Mouse (Mus musculus): ENCODE measurements at regions not wholly inside any gene's neighbourhood (a gene's known extent, or its start where the extent isn't known, plus 50 kb on each side); places are given as distances from the start of the nearest gene placed in this dataset.

- H3K27me3 ChIP-seq (ENCODE audit: control insufficient read depth, insufficient read depth, low read depth, low read length): no peaks in the 10 kb centered on the region
- no peak overlapping the region for H3K9ac ChIP-seq (ENCODE audit: low read depth, low read length)
- 44% methylated on average over 3 of the region's 3 CpGs for WGBS (ENCODE audit: insufficient replicate concordance)
- H3K9me3 ChIP-seq (replicated peaks; ENCODE audit: control insufficient read depth, low read length): no peaks in the 10 kb centered on the region
- no peak for ATAC-seq (ENCODE audit: low read depth)
- no peaks in the 10 kb centered on the region for H3K4me1 ChIP-seq (ENCODE audit: control insufficient read depth, low read depth, low read length)
- H3K27ac ChIP-seq (ENCODE audit: low read length): no peak overlapping the region
- no peaks in the 10 kb centered on the region for H3K36me3 ChIP-seq (ENCODE audit: control insufficient read depth, insufficient read depth)
- H3K4me3 ChIP-seq (ENCODE audit: low read depth, low read length): no peak overlapping the region
- H3K4me2 ChIP-seq (ENCODE audit: low read depth, low read length): no peak overlapping the region
Measured at GRCm38 (mm10) chr1:137669849-137670248, 505.7 kb downstream of the Ptprc start.

DNA sequence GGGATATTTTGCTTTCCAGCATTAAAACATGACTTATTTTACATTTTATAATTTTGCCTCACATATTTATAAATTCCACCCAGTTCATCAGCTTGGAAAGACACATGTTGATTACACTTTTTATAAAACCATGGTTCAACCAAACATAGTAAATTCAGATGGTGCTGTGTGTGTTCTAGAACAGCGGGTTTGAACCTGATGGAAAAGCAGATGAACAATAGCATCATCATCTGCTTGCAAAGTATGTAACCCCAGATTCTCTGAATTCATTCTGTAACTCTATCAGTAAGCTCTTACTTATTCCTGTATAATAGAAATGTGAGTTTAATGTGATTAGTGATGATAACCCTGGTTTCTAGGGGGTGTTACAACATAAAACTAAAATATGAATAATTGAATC lies 517.4 kb downstream of the Ptprc start:
- WGBS (ENCODE audit: insufficient replicate concordance): 48% methylated on average over 1 of the region's 1 CpGs
- no peaks in the 10 kb centered on the region for H3K9me3 ChIP-seq (replicated peaks; ENCODE audit: control insufficient read depth, low read length)
- H3K4me3 ChIP-seq (ENCODE audit: low read depth, low read length): no peak overlapping the region
- H3K4me1 ChIP-seq (ENCODE audit: control insufficient read depth, low read depth, low read length): no peaks in the 10 kb centered on the region
- no peaks in the 10 kb centered on the region for H3K27me3 ChIP-seq (ENCODE audit: control insufficient read depth, insufficient read depth, low read depth, low read length)
- no peak for ATAC-seq (ENCODE audit: low read depth)
- no peak overlapping the region for H3K27ac ChIP-seq (ENCODE audit: low read length)
- H3K36me3 ChIP-seq (ENCODE audit: control insufficient read depth, insufficient read depth): no peaks in the 10 kb centered on the region
- H3K9ac ChIP-seq (ENCODE audit: low read depth, low read length): no peak overlapping the region
- no peak overlapping the region for H3K4me2 ChIP-seq (ENCODE audit: low read depth, low read length)

GRCm38 (mm10) chr1:137656900-137657458 lies 518.5 kb downstream of the Ptprc start:
- H3K4me1 ChIP-seq (ENCODE audit: control insufficient read depth, low read depth, low read length): no peaks in the 10 kb centered on the region
- H3K9me3 ChIP-seq (replicated peaks; ENCODE audit: control insufficient read depth, low read length): no peaks in the 10 kb centered on the region
- no peak overlapping the region for H3K27ac ChIP-seq (ENCODE audit: low read length)
- no peak overlapping the region for H3K4me2 ChIP-seq (ENCODE audit: low read depth, low read length)
- H3K27me3 ChIP-seq (ENCODE audit: control insufficient read depth, insufficient read depth, low read depth, low read length): no peaks in the 10 kb centered on the region
- H3K4me3 ChIP-seq (ENCODE audit: low read depth, low read length): no peak overlapping the region
- H3K36me3 ChIP-seq (ENCODE audit: control insufficient read depth, insufficient read depth): no peaks in the 10 kb centered on the region
- 59% methylated on average over 6 of the region's 6 CpGs for WGBS (ENCODE audit: insufficient replicate concordance)
- ATAC-seq (ENCODE audit: low read depth): no peak
- no peak overlapping the region for H3K9ac ChIP-seq (ENCODE audit: low read depth, low read length)

GRCm38 (mm10) chr1:137654171-137654570 lies 521.3 kb downstream of the Ptprc start:
- Histone ChIP-seq H3K27me3 (ENCODE audit: control insufficient read depth, insufficient read depth, low read depth, low read length) (no peaks in the 10 kb centered on the region), H3K9me3 (replicated peaks; ENCODE audit: control insufficient read depth, low read length) (no peaks in the 10 kb centered on the region), H3K36me3 (ENCODE audit: control insufficient read depth, insufficient read depth) (no peaks in the 10 kb centered on the region), H3K9ac (ENCODE audit: low read depth, low read length) (no peak overlapping the region), H3K4me3 (ENCODE audit: low read depth, low read length) (no peak overlapping the region), H3K4me2 (ENCODE audit: low read depth, low read length) (no peak overlapping the region), H3K27ac (ENCODE audit: low read length) (no peak overlapping the region), H3K4me1 (ENCODE audit: control insufficient read depth, low read depth, low read length) (no peaks in the 10 kb centered on the region)
- WGBS (ENCODE audit: insufficient replicate concordance): 53% methylated on average over 4 of the region's 4 CpGs
- ATAC-seq (ENCODE audit: low read depth): no peak

- no peaks in the 10 kb centered on the region for H3K9me3 ChIP-seq (replicated peaks; ENCODE audit: control insufficient read depth, low read length)
- H3K4me3 ChIP-seq (ENCODE audit: low read depth, low read length): no peak overlapping the region
- no peak overlapping the region for H3K27ac ChIP-seq (ENCODE audit: low read length)
- 65% methylated on average over 5 of the region's 5 CpGs for WGBS (ENCODE audit: insufficient replicate concordance)
- no peaks in the 10 kb centered on the region for H3K27me3 ChIP-seq (ENCODE audit: control insufficient read depth, insufficient read depth, low read depth, low read length)
- H3K36me3 ChIP-seq (ENCODE audit: control insufficient read depth, insufficient read depth): no peaks in the 10 kb centered on the region
- H3K4me1 ChIP-seq (ENCODE audit: control insufficient read depth, low read depth, low read length): no peaks in the 10 kb centered on the region
- no peak for ATAC-seq (ENCODE audit: low read depth)
- no peak overlapping the region for H3K9ac ChIP-seq (ENCODE audit: low read depth, low read length)
- no peak overlapping the region for H3K4me2 ChIP-seq (ENCODE audit: low read depth, low read length)
Measured at GRCm38 (mm10) chr1:137653495-137653894, 522.0 kb downstream of the Ptprc start.

DNA sequence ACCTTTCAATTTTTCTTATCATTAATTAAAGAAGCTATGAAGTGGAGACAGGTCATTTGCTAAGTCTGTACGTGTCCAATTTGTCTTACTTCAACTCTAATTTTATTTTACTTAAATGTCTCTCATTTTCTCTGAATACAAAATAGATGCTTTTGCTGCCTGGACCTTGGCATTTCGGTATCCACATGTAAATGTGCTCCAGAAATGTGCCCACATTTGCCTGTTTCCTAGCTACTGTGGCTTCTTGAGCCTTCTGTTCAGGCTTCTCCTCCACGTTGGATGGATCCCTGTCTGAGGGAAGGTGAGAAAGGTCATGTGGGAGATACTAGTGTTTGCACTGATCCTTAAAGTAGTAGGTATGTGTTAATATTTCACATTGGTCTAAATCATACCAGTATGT lies 524.9 kb downstream of the Ptprc start:
- Histone ChIP-seq H3K9ac (ENCODE audit: low read depth, low read length) (no peak overlapping the region), H3K27ac (ENCODE audit: low read length) (no peak overlapping the region), H3K27me3 (ENCODE audit: control insufficient read depth, insufficient read depth, low read depth, low read length) (no peaks in the 10 kb centered on the region), H3K9me3 (replicated peaks; ENCODE audit: control insufficient read depth, low read length) (no peaks in the 10 kb centered on the region), H3K4me2 (ENCODE audit: low read depth, low read length) (no peak overlapping the region), H3K4me3 (ENCODE audit: low read depth, low read length) (no peak overlapping the region), H3K36me3 (ENCODE audit: control insufficient read depth, insufficient read depth) (no peaks in the 10 kb centered on the region), H3K4me1 (ENCODE audit: control insufficient read depth, low read depth, low read length) (no peaks in the 10 kb centered on the region)
- no peak for ATAC-seq (ENCODE audit: low read depth)
- WGBS (ENCODE audit: insufficient replicate concordance): 34% methylated on average over 3 of the region's 3 CpGs

DNA sequence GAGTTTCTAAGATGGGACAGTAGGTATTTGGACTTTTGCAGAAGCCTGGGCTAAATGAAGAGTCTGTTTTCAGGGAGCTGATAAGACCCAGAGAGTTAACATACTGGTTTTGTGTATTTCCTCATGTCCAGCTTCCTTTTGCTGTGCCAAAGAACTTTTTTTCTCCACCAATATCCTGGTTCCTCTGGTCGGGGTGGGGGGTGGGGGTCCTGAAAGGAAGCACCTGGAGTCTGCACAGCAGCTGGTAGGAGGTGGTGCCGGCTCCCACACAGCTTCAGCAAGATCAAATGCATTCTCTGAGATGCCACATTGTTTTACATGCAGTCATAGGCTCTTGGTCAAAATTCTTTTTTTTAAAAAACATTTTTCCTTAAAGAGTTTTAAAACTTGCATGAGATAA lies 525.4 kb downstream of the Ptprc start:
- H3K4me2 ChIP-seq (ENCODE audit: low read depth, low read length): no peak overlapping the region
- 8% methylated on average over 2 of the region's 2 CpGs for WGBS (ENCODE audit: insufficient replicate concordance)
- H3K4me3 ChIP-seq (ENCODE audit: low read depth, low read length): no peak overlapping the region
- H3K9me3 ChIP-seq (replicated peaks; ENCODE audit: control insufficient read depth, low read length): no peaks in the 10 kb centered on the region
- no peak for ATAC-seq (ENCODE audit: low read depth)
- no peaks in the 10 kb centered on the region for H3K36me3 ChIP-seq (ENCODE audit: control insufficient read depth, insufficient read depth)
- H3K9ac ChIP-seq (ENCODE audit: low read depth, low read length): no peak overlapping the region
- no peaks in the 10 kb centered on the region for H3K4me1 ChIP-seq (ENCODE audit: control insufficient read depth, low read depth, low read length)
- H3K27ac ChIP-seq (ENCODE audit: low read length): no peak overlapping the region
- H3K27me3 ChIP-seq (ENCODE audit: control insufficient read depth, insufficient read depth, low read depth, low read length): no peaks in the 10 kb centered on the region

DNA sequence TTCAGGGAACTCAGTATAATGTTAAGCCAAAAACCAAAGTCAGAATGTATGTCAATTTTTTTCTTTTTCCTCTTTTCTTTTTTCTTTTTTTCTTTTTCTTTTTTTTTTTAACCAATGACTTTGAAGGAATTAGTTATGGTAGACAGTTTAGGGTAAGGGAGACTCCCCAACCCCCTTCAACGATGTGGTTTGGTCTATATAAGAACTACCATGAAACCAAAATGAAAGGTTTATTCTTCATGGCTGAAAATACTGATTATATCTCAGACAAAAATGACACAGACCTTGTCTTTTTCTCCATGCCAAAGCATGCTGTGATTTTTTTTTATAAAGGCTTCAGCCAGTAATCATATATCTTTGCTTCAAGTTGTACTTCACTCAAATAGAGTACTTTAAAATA lies 526.7 kb downstream of the Ptprc start:
- Histone ChIP-seq H3K4me3 (ENCODE audit: low read depth, low read length) (no peak overlapping the region), H3K4me1 (ENCODE audit: control insufficient read depth, low read depth, low read length) (no peaks in the 10 kb centered on the region), H3K27me3 (ENCODE audit: control insufficient read depth, insufficient read depth, low read depth, low read length) (no peaks in the 10 kb centered on the region), H3K9ac (ENCODE audit: low read depth, low read length) (no peak overlapping the region), H3K9me3 (replicated peaks; ENCODE audit: control insufficient read depth, low read length) (no peaks in the 10 kb centered on the region), H3K4me2 (ENCODE audit: low read depth, low read length) (no peak overlapping the region), H3K27ac (ENCODE audit: low read length) (no peak overlapping the region), H3K36me3 (ENCODE audit: control insufficient read depth, insufficient read depth) (no peaks in the 10 kb centered on the region)
- no peak for ATAC-seq (ENCODE audit: low read depth)
- 62% methylated on average over 1 of the region's 1 CpGs for WGBS (ENCODE audit: insufficient replicate concordance)

DNA sequence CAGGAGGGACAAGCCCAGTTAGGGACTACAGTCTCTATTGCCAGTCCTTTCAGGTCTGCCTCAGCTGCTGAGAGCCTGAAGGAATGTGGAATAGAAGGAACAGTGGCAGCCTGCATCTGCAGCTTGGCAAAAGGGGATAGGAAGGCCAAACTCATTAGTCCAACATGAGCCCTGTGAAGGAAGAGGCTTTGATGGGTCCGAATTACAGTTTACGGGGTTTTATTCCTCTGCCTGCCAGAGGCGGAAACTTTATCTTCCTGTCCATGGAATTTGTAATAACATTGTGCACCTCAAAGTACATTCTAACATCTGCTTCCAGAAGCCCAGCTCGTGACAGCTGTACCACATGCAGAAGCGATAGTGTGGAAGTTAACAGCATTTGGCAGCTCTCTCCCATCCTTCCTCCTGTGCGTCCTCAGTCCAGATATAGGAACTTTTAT lies 530.9 kb downstream of the Ptprc start:
- Histone ChIP-seq H3K4me3 (ENCODE audit: low read depth, low read length) (no peak overlapping the region), H3K9me3 (replicated peaks; ENCODE audit: control insufficient read depth, low read length) (no peaks in the 10 kb centered on the region), H3K4me1 (ENCODE audit: control insufficient read depth, low read depth, low read length) (no peaks in the 10 kb centered on the region), H3K36me3 (ENCODE audit: control insufficient read depth, insufficient read depth) (no peaks in the 10 kb centered on the region), H3K27ac (ENCODE audit: low read length) (no peak overlapping the region), H3K4me2 (ENCODE audit: low read depth, low read length) (no peak overlapping the region), H3K27me3 (ENCODE audit: control insufficient read depth, insufficient read depth, low read depth, low read length) (no peaks in the 10 kb centered on the region), H3K9ac (ENCODE audit: low read depth, low read length) (no peak overlapping the region)
- 66% methylated on average over 6 of the region's 6 CpGs for WGBS (ENCODE audit: insufficient replicate concordance)
- no peak for ATAC-seq (ENCODE audit: low read depth)

Data from liver, embryonic 16.5 days (tissue).